Mouse (Mus musculus): ENCODE measurements at regions not wholly inside any gene's neighbourhood (a gene's known extent, or its start where the extent isn't known, plus 50 kb on each side); places are given as distances from the start of the nearest gene placed in this dataset.

- peak; percentile 1 to 25 for DNase-seq (ENCODE audit: low spot score in 2 of 2)
Observed at GRCm38 (mm10) chr14:84928161-84928560, 484.8 kb downstream of the Pcdh17 start.

DNA sequence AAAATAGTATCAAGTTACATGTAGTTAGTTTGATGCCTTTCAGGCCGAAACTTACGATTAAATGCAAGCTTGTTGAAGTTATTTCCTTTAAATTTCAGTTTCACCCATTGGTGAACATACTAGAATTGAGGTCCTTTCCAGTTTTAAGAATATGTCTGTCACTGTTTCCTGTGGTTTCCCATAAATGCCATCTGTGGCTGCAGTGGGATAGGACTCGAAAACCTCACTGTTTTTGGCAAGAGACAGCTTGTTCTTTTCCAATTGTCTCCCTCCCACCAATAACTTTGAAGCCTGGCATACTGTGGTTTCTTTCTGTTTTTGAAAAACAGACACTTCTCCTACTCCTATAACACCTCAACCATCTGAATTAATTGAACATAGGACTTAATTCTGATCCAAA is 490.7 kb downstream of the Pcdh17 start:
- peak; percentile 13 to 53 for DNase-seq (ENCODE audit: low spot score in 2 of 2)

DNA sequence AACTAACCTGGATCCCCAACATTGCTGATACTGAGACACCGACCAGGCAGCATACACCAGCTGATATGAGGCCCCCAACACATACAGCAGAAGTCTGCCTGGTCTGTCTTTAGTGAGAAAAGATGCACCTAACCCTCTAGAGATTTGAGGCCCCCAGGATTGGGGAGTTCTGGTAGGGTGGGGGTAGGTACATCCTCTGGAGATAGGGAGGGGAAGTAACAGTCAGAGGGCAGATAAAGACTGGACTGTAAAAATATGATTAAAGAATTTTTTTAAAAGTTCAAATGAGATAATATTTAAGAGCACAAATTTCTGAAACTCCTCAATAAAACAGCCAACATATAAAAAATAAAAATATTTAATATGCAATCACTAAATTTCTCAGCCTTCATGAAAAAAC is 511.9 kb downstream of the Pcdh17 start:
- DNase-seq (ENCODE audit: low spot score in 2 of 2) = no peak

DNA sequence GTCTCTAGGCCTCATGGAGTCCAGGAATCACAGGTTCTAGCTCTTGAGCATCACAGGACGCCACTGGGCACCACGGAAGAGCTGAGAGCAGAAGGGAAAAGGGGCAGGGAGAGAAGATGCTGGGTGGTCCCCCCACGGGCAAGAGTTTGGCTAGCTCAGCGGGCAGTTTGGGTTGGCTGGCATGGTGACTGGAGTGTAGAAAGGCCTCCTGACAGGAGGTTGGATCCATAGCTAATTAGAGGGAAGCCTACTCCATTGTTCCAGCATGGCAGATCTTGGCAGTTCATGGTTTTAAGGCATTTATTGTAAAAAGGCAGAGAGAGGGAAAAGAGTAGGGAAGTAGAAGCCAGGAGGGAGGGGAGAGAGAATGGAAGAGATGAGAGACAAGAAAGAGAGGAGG is 544.4 kb downstream of the Pcdh17 start:
- DNase-seq (ENCODE audit: low spot score in 2 of 2) = no peak

DNA sequence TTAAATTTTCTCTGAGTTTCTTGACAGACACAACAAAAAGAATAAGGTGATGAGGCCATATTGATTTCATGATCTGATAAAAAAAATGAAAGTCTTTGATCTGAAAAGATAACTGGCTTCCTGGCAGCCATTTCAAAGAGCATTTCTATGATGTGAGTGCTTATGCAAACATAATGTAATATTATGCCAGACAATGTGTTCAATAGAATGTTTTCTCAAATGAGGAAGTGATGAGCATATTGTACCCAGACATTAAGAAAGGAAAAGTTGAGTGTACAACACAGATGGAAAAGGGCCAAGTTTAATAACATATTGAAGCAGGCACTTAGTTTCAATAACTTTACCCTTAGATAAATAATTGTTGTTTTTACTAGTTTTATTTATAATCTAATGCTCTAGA is 569.0 kb downstream of the Pcdh17 start:
- DNase-seq (ENCODE audit: low spot score in 2 of 2) = no peak
